Mouse (Mus musculus): Measurements from ENCODE around the gene Gm9733.

DNA sequence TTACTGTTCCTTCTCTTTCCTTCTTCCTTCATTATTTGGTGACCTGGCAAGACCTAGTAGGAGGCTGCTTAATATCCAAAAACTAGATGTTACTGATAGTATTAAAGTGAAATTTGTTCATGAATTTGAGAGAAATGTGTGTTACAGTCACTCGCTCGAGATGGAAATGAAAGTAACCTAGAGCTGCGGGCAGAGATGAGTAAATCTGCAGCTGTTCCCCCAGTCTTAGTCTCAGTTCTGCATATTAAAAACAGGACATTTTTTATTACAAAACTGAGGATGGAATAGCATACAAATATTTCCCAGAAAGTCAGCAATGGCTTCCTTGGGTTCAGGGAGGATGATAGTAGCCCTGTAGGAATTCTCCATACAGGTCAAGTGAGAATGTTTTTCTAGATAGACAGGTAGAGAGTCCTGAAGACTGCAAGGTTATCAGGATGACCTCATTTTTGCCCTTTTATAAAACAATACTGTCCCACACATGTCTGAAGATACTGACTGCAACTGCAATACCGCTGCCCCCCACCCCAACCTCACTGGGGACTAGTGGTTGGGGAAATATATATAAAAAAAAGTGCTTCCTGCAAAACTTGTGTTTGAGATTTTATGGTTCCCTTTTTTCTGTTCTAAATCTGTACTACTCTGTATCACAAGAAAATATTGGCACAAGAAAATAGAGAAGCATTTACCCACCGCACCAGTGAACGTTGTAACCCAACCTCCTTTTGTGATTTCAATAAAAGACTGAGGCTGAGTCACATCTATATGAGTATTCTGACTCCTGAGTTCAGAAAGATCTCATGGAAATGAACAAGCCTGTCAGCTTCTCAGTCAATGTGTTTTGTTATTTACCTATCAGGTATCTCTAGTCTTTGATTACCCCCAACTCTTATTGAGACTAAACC lies 47.4 kb downstream of the Gm9733 start:
- no peak for TF ChIP-seq CTCF (IDR thresholded peaks at IDR 0.05 in 2 of 3, conservative IDR thresholded peaks at IDR 0.05 in 1 of 3; ENCODE audit: control insufficient read depth in 1 of 3, insufficient read depth in 1 of 3, low read depth in 2 of 3, low read length in 3 of 3, poor library complexity in 1 of 3, severe bottlenecking in 1 of 3)
- no peak for TF ChIP-seq POLR2A (IDR thresholded peaks at IDR 0.05; ENCODE audit: control insufficient read depth in 1 of 2, insufficient read depth in 1 of 2, low read depth in 1 of 2, low read length in 2 of 2, poor library complexity in 1 of 2)
- no peak for TF ChIP-seq ZMIZ1 (IDR thresholded peaks at IDR 0.05; ENCODE audit: low read depth, low read length)
- no peak for TF ChIP-seq TCF12 (IDR thresholded peaks at IDR 0.05; ENCODE audit: low read depth, low read length)
- no peak for TF ChIP-seq EP300 (IDR thresholded peaks at IDR 0.05; ENCODE audit: low read depth in 1 of 2, low read length in 2 of 2)
- no peak for TF ChIP-seq BHLHE40 (IDR thresholded peaks at IDR 0.05; ENCODE audit: borderline replicate concordance, low read depth, low read length)
- TF ChIP-seq SIN3A (IDR thresholded peaks at IDR 0.05; ENCODE audit: low read length): no peak
- no peak for TF ChIP-seq MAX (IDR thresholded peaks at IDR 0.05; ENCODE audit: low read length)
- TF ChIP-seq MAZ (IDR thresholded peaks at IDR 0.05; ENCODE audit: low read depth, low read length): no peak
- no peak for TF ChIP-seq CHD2 (IDR thresholded peaks at IDR 0.05; ENCODE audit: low read length)
- TF ChIP-seq POLR2AphosphoS2 (IDR thresholded peaks at IDR 0.05; ENCODE audit: low read length): no peak

Data from MEL (cell line).